Mouse (Mus musculus) gastrocnemius, postnatal 10 days (tissue): ENCODE results near the gene 9030612E09Rik. TPM values are rescaled to one million over a fixed set of nuclear protein-coding genes. Genes with fewer than 3 reads are reported as not detected.
A peak's percentile ranks its signal among the peaks of the same experiment; 100 is the strongest.

Experiments used
- DNase-seq: peaks from one replicate; pipeline ENCODE4 v3.0.0; 2021; ENCODE audit warnings: mixed read lengths
- long read RNA-seq, 2 experiments: library from polyadenylated mRNA; stranded (forward); transcript quantifications; one replicate each; pipeline ENCODE4 v2.0.0; 2021
- total RNA-seq, 2 experiments: library from RNA; stranded (reverse); gene quantifications; 2 replicates each; pipeline ENCODE4 v1.2.3; 2021

9030612E09Rik gene
- 1 to 10 TPM; 2.5 to 2.6 TPM for total RNA-seq
- long read RNA-seq, experiment 1, partial matches to known transcripts: 0 of 2 reads
- long read RNA-seq, experiment 1, other reads (novel, unspliced or antisense): 0 of 2 reads
- long read RNA-seq, experiment 2, partial matches to known transcripts: 0 of 2 reads
- long read RNA-seq, experiment 2, other reads (novel, unspliced or antisense): 0 of 2 reads

DNA sequence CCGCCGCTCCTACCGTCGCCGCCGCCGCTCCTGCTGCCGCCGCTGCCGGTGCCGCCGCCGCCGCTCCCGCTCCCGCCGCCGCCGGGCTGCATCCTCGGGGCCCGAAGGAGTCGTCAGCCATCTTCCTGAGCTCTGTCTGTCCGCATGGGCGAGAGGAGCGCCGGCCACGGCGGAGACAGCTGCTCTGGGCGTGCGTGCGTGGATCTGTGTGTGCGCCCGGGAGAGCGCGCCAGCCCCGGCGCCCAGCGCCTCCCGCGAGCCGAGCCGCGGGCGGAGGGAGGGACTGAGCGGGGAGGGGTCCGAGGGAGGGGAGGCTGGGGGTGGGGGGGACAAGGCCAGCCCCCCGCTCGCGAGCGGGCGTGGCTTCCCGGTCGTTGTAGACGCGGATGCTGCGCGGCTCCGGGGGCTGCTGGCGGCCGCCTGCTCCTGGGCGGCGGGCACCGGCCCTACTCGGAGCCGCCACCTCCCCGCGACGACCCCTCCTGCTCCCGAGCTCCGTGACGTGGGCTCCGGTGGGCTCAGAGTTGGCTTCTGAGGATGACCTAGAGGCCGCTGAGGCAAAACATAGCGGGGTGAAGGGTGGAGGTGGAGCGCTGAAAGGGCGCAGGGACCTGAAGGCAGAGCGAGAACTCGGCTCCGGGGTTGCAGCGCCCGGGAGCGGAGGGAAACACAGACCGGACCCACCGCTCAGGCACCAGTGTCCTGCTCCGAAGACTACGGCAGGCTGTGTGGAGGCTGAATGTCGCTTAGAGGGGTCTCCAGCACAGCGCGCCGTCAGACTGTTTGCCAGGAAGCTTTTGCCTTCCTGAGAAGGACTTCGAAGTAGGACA, at the start of gene 9030612E09Rik, which contains the start of gene Sobp:
Gene 9030612E09Rik (plus strand): TSS at position 379 of the 830 bp plus-strand sequence.
Gene Sobp (minus strand): TSS at position 205 of the 830 bp plus-strand sequence.
- peak; percentile 72 for DNase-seq

DNA sequence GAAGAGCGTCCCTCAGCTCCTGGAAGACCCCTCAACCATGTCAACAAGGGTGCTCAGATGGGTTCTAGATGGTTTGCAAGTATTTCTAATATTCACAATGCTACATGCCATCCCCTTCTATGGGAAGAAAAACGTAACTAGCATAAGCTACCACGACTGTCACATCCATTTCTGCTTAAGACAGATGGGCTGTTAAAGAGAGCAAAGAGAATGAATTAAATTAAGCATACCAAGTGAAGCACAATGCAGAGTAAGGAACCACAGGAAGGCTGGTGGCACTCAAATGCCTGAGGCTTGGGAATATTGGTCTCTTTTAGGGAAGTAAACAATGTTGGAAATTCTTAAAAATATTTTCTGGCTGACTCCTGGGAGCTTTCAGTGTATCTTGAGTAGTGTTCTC, 45.8 kb upstream of the 9030612E09Rik start:
- no peak for DNase-seq

DNA sequence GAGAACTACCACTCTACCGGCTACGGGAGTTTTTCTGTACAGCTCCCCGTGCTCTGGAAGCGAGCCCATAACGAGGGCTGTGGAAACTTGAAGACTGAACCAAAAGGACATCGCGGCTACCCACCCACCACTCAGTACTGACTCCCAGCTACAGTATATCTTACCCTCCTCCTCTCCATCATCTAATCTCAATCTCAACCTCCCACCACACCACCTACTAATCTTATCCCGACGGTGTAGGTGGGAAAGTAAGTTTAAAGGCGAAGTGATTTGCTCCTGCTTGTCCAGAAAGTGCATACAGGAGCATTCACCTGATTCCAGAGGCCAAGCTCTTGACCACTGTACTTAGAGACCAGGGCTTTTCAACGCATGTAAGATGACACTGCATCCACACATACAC, 40.5 kb upstream of the 9030612E09Rik start:
- DNase-seq: no peak

GRCm38 (mm10) chr10:43143173-43143572, 31.3 kb upstream of the 9030612E09Rik start:
- no peak for DNase-seq

DNA sequence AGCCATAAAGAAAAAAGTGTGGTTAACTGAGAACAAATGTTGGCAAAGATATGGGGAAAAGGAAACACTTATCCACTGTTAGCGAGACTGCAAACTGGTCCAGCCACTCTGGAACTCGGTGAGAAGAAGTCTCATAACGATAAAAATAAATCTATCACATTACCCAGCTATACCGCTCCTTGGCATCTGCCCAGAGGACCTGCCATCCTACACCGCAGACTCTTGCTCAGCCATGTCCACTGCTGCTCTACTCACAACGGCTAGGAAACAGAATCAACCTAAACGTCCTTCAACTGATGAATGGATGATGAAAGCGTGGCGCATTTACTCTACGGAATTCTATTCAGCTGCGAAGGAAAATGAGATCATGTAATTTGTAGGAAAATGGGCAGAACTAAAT, 26.0 kb upstream of the 9030612E09Rik start:
- DNase-seq: no peak

DNA sequence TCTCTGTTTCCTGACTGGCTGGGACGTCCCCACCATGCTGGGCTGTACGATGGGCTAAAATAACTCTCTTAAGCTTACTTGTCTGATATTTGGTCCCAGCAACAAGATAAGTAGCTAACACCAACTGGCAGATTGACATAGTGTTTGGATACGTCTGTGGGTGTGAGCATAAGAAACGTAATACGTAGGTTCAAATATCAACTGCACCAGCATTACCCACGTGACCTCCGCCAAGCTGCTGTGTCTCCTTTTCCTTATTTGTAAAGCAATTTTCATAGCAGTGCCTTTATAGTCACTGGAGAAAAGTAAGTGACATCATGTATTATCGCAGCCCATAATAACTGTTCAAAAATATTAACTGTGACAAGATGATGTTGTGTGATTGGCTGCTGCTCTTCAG, 21.9 kb upstream of the 9030612E09Rik start:
- no peak for DNase-seq

GRCm38 (mm10) chr10:43155046-43155560, 19.4 kb upstream of the 9030612E09Rik start:
- DNase-seq: peak; percentile 75

- DNase-seq: no peak
These were observed 15.6 kb upstream of the 9030612E09Rik start for GRCm38 (mm10) chr10:43158917-43159316.

DNA sequence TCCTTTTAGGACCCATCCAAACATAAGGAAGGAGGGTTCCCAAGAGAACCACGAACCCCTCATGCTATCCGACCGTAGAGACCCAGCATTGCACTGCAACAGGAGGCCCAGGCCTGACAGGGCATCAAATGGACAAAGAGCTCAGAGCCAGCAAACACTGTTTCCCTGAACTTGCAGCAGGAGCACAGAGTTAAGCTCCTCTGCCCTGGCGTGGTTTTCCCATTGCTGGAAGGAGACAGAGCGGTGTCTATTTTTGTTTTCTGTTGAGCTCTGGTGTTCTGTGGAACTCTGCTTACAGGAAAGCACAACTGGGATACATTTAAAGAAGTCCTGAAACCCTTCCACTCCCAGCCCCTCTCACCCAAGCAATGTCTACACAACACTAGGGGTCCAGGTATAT, 15.2 kb upstream of the 9030612E09Rik start:
- DNase-seq: no peak

DNA sequence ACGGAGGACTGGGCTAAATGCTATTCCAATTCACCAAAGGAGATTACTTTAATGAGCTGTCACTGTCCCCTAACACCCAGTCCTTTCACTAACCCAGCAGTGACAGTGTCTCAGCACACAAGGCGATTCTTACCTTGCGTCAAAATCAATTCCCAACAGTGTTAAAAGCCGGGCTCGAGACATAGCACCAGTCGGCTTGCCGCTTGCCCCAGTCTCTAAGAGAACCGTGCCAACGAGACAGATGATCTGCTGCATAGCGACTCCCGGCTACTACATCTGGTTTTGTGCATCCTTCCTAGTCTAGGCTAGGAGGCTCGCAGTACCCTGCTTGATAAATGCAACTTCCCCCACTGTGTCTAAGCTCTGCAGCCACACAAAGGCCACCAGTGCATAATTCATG, 12.2 kb upstream of the 9030612E09Rik start:
- no peak for DNase-seq

DNA sequence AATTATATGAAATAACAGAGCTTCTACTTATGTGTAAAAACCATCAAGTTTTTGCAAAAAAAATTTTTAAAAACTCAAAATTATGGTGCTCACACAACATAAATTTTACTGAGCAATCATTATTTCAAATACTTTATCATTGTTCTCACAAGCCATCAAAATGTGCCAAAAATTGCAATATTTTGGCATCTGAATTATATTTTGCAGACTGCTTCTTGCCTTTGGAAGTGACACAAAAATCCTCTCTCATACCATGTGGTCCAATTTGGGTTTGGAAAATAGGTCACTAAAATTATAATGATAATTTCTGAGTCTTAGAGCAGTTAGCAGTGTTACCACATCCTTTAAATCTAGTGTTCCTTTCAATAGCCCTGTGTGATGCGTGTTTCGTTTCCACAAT, 10.1 kb upstream of the 9030612E09Rik start:
- no peak for DNase-seq

GRCm38 (mm10) chr10:43166146-43166545, 8.4 kb upstream of the 9030612E09Rik start:
- DNase-seq: no peak

- no peak for DNase-seq
These were observed 7.7 kb upstream of the 9030612E09Rik start for GRCm38 (mm10) chr10:43166817-43167216.

DNA sequence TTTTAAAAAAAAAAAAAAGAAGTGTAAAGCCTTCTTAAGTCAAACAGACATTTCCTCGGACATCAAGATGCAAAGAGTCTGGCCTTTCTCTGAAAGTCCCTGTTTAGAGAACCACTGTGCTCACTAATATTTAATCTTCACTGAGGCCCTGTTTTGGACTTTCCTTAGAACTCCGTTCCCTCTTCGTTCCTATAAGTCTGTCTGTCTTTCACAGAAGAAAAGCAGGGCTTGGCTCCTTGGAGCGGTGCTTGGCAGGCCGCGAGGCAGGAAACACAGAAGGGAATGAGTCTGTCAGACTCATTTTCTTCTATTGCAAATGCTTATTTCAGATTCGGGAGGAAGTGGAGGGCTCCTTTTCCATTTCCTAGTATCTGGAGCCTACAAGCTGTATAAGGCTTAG, 5.7 kb upstream of the 9030612E09Rik start:
- no peak for DNase-seq

DNA sequence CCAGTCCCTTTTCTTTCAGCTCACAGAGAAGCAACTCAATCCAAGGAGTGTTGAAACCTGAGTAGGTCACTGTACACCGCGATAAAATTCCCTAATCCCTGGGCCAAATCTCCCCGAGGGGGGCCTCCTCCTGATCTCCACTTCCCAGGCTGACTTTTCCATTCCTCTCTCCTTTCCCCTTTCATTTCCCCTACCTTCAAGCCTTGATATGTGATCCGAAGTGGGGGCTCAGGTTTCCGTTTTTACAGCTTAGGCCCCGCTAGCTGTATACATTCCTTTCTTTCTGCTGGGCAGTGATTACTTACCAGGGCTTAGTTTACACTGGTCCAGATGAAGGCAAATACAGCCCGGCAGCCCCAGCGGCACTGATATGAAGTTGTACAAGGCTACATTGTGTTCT, 3.4 kb upstream of the 9030612E09Rik start:
- no peak for DNase-seq

DNA sequence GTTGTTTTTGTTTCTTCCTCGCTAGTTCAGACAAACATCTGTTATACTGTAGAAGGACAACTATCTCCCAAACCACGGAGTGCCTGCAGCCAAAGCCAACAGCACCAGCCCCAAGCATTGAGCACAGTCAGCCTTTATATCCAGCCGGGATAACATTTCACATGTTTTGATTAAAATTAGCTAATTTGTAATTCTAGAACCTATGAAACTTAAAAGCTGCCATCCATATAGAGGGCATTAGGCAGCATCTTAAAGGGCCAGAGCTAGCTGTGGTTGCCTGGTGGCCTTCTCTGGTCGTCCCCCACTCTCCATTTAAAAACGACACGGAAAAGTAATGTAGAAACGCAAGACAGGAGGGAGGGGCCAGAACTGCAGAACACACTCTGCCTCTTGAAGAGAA, 2.4 kb upstream of the 9030612E09Rik start:
- DNase-seq: no peak

- no peak for DNase-seq
These were observed 1.9 kb upstream of the 9030612E09Rik start for GRCm38 (mm10) chr10:43172554-43172953.

DNA sequence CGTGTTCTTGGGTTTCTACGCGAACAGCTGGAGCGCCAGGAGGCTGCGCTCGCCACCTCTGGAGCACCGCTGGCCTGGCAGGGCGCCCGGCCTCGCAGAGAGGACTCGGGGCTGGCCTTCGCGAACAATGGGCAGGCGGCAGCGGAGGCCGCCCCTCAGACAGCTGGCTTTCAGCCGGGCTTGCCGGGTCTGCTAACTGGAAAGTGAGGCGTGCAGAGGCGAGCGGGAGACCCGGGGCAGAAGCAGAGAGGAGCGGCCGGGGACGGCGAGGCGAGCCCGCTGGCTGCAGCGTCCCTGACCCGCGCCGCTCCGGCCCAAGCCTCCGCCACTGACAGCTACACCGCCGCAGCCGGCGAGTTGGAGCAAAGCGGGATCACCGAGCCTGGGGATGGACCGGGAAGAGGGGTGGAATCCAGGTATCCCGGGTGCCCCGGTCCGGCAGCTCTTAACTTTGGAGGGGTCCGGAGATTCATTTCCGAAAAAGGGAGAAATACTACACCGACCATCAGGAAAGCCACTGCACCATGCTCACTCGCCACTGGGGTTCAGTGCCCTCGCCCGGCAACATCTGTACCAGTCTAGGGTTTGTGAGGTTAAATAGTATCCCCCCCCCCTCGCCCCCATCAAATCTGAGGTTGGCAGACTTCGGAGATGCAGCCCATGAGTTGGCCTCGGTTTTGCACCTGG, 1.2 kb upstream of the 9030612E09Rik start:
- DNase-seq: peak; percentile 82

DNA sequence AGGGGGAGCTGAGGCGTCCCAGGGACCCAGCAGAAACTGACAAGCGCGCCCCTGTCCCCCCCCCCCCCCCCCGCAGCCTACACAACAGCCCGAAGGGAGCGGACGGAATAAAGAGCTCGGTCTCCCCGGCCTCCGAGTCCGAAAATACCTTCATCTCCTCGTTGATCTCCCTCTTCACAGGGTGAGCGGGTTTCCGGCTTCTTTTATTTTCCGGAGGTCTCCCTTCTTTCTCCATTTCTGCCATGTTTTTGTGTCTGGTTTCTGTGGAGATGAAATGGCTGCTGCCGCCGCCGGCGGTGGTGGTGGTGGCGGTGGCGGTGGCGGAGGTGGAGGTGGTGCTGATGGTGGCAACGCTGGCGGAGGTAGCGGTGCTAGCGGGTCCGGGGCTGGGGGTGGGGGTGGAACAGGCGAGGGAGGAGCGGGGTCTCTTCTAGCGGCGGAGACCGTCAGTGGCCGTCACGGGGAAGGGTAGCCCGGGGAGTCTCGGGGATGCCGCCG, 627 bp upstream of the 9030612E09Rik start:
- no peak for DNase-seq

DNA sequence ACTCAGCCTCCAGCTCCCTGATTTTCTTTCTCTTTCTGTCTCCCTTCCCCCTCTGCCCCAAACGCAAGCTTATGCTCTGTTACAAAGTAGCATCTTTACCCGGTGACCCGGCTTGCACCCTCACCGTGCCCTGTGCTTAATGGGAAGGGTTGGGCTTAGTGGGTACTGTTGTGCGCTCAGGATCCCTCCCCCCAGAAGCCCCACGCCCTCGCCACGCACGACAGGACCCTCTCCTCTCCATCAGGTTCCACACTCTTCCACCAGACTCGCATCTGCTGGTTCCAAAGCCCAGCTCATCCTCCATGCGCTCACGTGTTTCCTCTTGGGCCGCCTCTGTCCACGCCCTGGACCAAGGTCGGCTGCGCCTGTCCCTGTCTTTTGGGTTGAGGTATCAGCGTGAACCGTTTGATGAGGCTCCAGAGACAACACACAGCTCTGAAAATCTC, 675 bp downstream of the 9030612E09Rik start:
- no peak for DNase-seq

GRCm38 (mm10) chr10:43180313-43180912, 5.9 kb downstream of the 9030612E09Rik start:
- DNase-seq: no peak

- no peak for DNase-seq
These were observed 25.7 kb downstream of the 9030612E09Rik start for GRCm38 (mm10) chr10:43200206-43200605.
